Mouse (Mus musculus) ovary, adult 18-20 months (tissue): ENCODE measurements at regions not wholly inside any gene's neighbourhood (a gene's known extent, or its start where the extent isn't known, plus 50 kb on each side); places are given as distances from the start of the nearest gene placed in this dataset.

Experiments
- DNase-seq: peaks from one replicate; pipeline ENCODE4 v3.0.0; 2022; ENCODE audit warnings: low spot score, mixed read lengths

- DNase-seq = no peak
Observed at GRCm38 (mm10) chr2:75412735-75413134, 246.3 kb upstream of the Hnrnpa3 start.

GRCm38 (mm10) chr2:75418689-75419088 lies 240.4 kb upstream of the Hnrnpa3 start:
- no peak for DNase-seq

- no peak for DNase-seq
Observed at GRCm38 (mm10) chr2:75419142-75419541, 239.9 kb upstream of the Hnrnpa3 start.

GRCm38 (mm10) chr2:75422798-75423685 lies 236.0 kb upstream of the Hnrnpa3 start:
- no peak for DNase-seq

- no peak for DNase-seq
Observed at GRCm38 (mm10) chr2:75423872-75424271, 235.2 kb upstream of the Hnrnpa3 start.

- no peak for DNase-seq
Observed at GRCm38 (mm10) chr2:75424363-75424762, 234.7 kb upstream of the Hnrnpa3 start.

GRCm38 (mm10) chr2:75424911-75425310 lies 234.2 kb upstream of the Hnrnpa3 start:
- DNase-seq = no peak

GRCm38 (mm10) chr2:75425384-75425783 lies 233.7 kb upstream of the Hnrnpa3 start:
- DNase-seq = no peak

GRCm38 (mm10) chr2:75425791-75426190 lies 233.3 kb upstream of the Hnrnpa3 start:
- DNase-seq = no peak

- DNase-seq = no peak
Observed at GRCm38 (mm10) chr2:75427936-75428458, 231.1 kb upstream of the Hnrnpa3 start.

GRCm38 (mm10) chr2:75430161-75430940 lies 228.7 kb upstream of the Hnrnpa3 start:
- DNase-seq = no peak

- no peak for DNase-seq
Observed at GRCm38 (mm10) chr2:75431981-75432380, 227.1 kb upstream of the Hnrnpa3 start.

- no peak for DNase-seq
Observed at GRCm38 (mm10) chr2:75434521-75434920, 224.5 kb upstream of the Hnrnpa3 start.

- DNase-seq = no peak
Observed at GRCm38 (mm10) chr2:75439522-75440230, 219.4 kb upstream of the Hnrnpa3 start.

GRCm38 (mm10) chr2:75442632-75443031 lies 216.4 kb upstream of the Hnrnpa3 start:
- no peak for DNase-seq

- no peak for DNase-seq
Observed at GRCm38 (mm10) chr2:75445189-75445588, 213.9 kb upstream of the Hnrnpa3 start.

GRCm38 (mm10) chr2:75446996-75447715 lies 211.9 kb upstream of the Hnrnpa3 start:
- no peak for DNase-seq

- DNase-seq = no peak
Observed at GRCm38 (mm10) chr2:75448221-75448620, 210.8 kb upstream of the Hnrnpa3 start.

GRCm38 (mm10) chr2:75451846-75452267 lies 207.2 kb upstream of the Hnrnpa3 start:
- no peak for DNase-seq

- no peak for DNase-seq
Observed at GRCm38 (mm10) chr2:75452274-75453148, 206.6 kb upstream of the Hnrnpa3 start.
